Mouse (Mus musculus): ENCODE measurements around the gene Slc25a13. TPM values are rescaled to one million over a fixed set of nuclear protein-coding genes. Genes with fewer than 3 reads are reported as not detected.

Slc25a13 gene
- total RNA-seq, 2 experiments from 2014 or later, result 17.1 to 22.8 TPM

GRCm38 (mm10) chr6:6121904-6122303 lies 95.1 kb downstream of the Slc25a13 start:
- ATAC-seq (ENCODE audit: poor library complexity, severe bottlenecking), result no peak

GRCm38 (mm10) chr6:6120841-6121240 lies 96.1 kb downstream of the Slc25a13 start:
- no peak for ATAC-seq (ENCODE audit: poor library complexity, severe bottlenecking)

GRCm38 (mm10) chr6:6115771-6116170 lies 101.2 kb downstream of the Slc25a13 start:
- ATAC-seq (ENCODE audit: poor library complexity, severe bottlenecking), result no peak

GRCm38 (mm10) chr6:6113776-6114175 lies 103.2 kb downstream of the Slc25a13 start:
- ATAC-seq (ENCODE audit: poor library complexity, severe bottlenecking), result no peak

GRCm38 (mm10) chr6:6112767-6113528 lies 104.0 kb downstream of the Slc25a13 start:
- ATAC-seq (ENCODE audit: poor library complexity, severe bottlenecking), result no peak

GRCm38 (mm10) chr6:6107419-6107966 lies 109.5 kb downstream of the Slc25a13 start:
- no peak for ATAC-seq (ENCODE audit: poor library complexity, severe bottlenecking)

GRCm38 (mm10) chr6:6105586-6105985 lies 111.4 kb downstream of the Slc25a13 start:
- ATAC-seq (ENCODE audit: poor library complexity, severe bottlenecking), result no peak

- ATAC-seq (ENCODE audit: poor library complexity, severe bottlenecking), result no peak
These were observed 113.5 kb downstream of the Slc25a13 start for GRCm38 (mm10) chr6:6103469-6103868.

- no peak for ATAC-seq (ENCODE audit: poor library complexity, severe bottlenecking)
These were observed 115.4 kb downstream of the Slc25a13 start for GRCm38 (mm10) chr6:6101605-6102004.

GRCm38 (mm10) chr6:6100892-6101480 lies 116.0 kb downstream of the Slc25a13 start:
- no peak for ATAC-seq (ENCODE audit: poor library complexity, severe bottlenecking)

GRCm38 (mm10) chr6:6093978-6094377 lies 123.0 kb downstream of the Slc25a13 start:
- no peak for ATAC-seq (ENCODE audit: poor library complexity, severe bottlenecking)

GRCm38 (mm10) chr6:6093522-6093921 lies 123.5 kb downstream of the Slc25a13 start:
- no peak for ATAC-seq (ENCODE audit: poor library complexity, severe bottlenecking)

- ATAC-seq (ENCODE audit: poor library complexity, severe bottlenecking), result no peak
These were observed 124.5 kb downstream of the Slc25a13 start for GRCm38 (mm10) chr6:6092497-6092896.

- no peak for ATAC-seq (ENCODE audit: poor library complexity, severe bottlenecking)
These were observed 126.0 kb downstream of the Slc25a13 start for GRCm38 (mm10) chr6:6091016-6091415.

GRCm38 (mm10) chr6:6088151-6088550 lies 128.8 kb downstream of the Slc25a13 start:
- ATAC-seq (ENCODE audit: poor library complexity, severe bottlenecking), result no peak

- ATAC-seq (ENCODE audit: poor library complexity, severe bottlenecking), result no peak
These were observed 136.5 kb downstream of the Slc25a13 start for GRCm38 (mm10) chr6:6080484-6080883.

GRCm38 (mm10) chr6:6077234-6077633 lies 139.7 kb downstream of the Slc25a13 start:
- ATAC-seq (ENCODE audit: poor library complexity, severe bottlenecking), result peak; percentile 40; the same call in 1 of the 2 replicates

- no peak for ATAC-seq (ENCODE audit: poor library complexity, severe bottlenecking)
These were observed 141.0 kb downstream of the Slc25a13 start for GRCm38 (mm10) chr6:6075940-6076447.

GRCm38 (mm10) chr6:6071038-6071437 lies 145.9 kb downstream of the Slc25a13 start:
- no peak for ATAC-seq (ENCODE audit: poor library complexity, severe bottlenecking)

- ATAC-seq (ENCODE audit: poor library complexity, severe bottlenecking), result no peak
These were observed 147.0 kb downstream of the Slc25a13 start for GRCm38 (mm10) chr6:6070015-6070414.

- no peak for ATAC-seq (ENCODE audit: poor library complexity, severe bottlenecking)
These were observed 149.8 kb downstream of the Slc25a13 start for GRCm38 (mm10) chr6:6067201-6067600.

GRCm38 (mm10) chr6:6058548-6058947 lies 158.4 kb downstream of the Slc25a13 start:
- no peak for ATAC-seq (ENCODE audit: poor library complexity, severe bottlenecking)
